Mouse (Mus musculus) embryonic facial prominence, embryonic 13.5 days (tissue): ENCODE measurements around the gene Grk5. TPM values are rescaled to one million over a fixed set of nuclear protein-coding genes. Genes with fewer than 3 reads are reported as not detected.

ENCODE experiments used
- ATAC-seq: fragments of 200-750 bp; cut with Nextera tagmentation; 2 replicates; pipeline ENCODE4 v1.8.0; 2017; ENCODE audit warnings: low read depth; ENCODE audit not compliant: insufficient number of reproducible peaks, insufficient read depth, low FRiP score, low TSS enrichment
- H3K27ac ChIP-seq: fragments of 300-500 bp; sonication (generic); 2 replicates; pipeline ENCODE4 v1.5.1; 2015; ENCODE audit warnings: moderate library complexity, mild to moderate bottlenecking, inconsistent platforms
- H3K27me3 ChIP-seq: fragments of 300-500 bp; sonication (generic); 2 replicates; pipeline ENCODE4 v1.6.1; 2015; ENCODE audit warnings: mild to moderate bottlenecking, inconsistent platforms
- H3K36me3 ChIP-seq: fragments of 300-500 bp; sonication (generic); 2 replicates; pipeline ENCODE4 v1.6.1; 2015; ENCODE audit warnings: mild to moderate bottlenecking, inconsistent platforms
- H3K4me1 ChIP-seq: fragments of 300-500 bp; sonication (generic); 2 replicates; pipeline ENCODE4 v1.6.1; 2015; ENCODE audit warnings: inconsistent platforms
- H3K4me2 ChIP-seq: fragments of 300-500 bp; sonication (generic); 2 replicates; pipeline ENCODE4 v1.6.1; 2015; ENCODE audit warnings: moderate library complexity, mild to moderate bottlenecking, inconsistent platforms
- H3K4me3 ChIP-seq: fragments of 300-500 bp; sonication (generic); 2 replicates; pipeline ENCODE4 v1.5.1; 2015; ENCODE audit warnings: mild to moderate bottlenecking, inconsistent platforms
- H3K9ac ChIP-seq: fragments of 300-500 bp; sonication (generic); 2 replicates; pipeline ENCODE4 v1.6.1; 2015; ENCODE audit warnings: mild to moderate bottlenecking, inconsistent platforms
- H3K9me3 ChIP-seq: fragments of 300-500 bp; sonication (generic); 2 replicates; pipeline ENCODE4 v1.6.1; 2016; ENCODE audit warnings: inconsistent platforms
- WGBS: fragments of 180-500 bp; shearing (Covaris S2); methylation state at CpG from one replicate; pipeline ENCODE4 v1.1.7; 2015; ENCODE audit warnings: mixed read lengths; 5-methylcytosine and 5-hydroxymethylcytosine counted together
- polyA plus RNA-seq: library from polyadenylated mRNA; unstranded; fragments of >200 nt; fragmentation: Nextera tagmentation; extraction: Ambion mirVana; gene quantifications from 2 replicates; pipeline ENCODE4 v1.2.1, GENCODE M21; 2015

The Grk5 gene
- polyA plus RNA-seq, 1 experiment from 2014 or later: 3.6 TPM

DNA sequence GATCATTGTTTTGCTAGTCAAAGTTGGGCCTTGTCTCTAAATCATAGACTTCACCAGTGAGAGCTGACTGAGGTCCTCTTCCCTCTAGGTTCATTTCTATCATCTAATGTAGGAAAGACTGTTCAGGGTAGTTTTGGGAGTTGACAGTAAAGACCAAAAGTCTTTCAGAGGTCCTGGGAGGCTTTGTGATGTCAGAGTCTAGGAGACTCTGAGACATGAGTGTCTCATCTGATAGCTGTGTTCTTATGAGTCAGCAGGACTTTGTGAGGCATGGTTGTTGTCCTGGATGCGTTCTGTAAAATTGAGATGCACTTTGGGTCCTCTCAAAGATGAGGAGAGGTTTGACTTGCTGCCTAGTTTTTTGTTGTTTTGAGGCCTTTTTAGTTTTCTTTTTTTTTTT lies 66.2 kb downstream of the Grk5 start:
- Histone ChIP-seq H3K27ac (no peak overlapping the region), H3K4me2 (no peak overlapping the region), H3K4me1 (peaks cover 8% of the 10 kb centered on the region), H3K27me3 (no peaks in the 10 kb centered on the region), H3K36me3 (no peaks in the 10 kb centered on the region), H3K4me3 (no peak overlapping the region), H3K9ac (no peak overlapping the region), H3K9me3 (no peaks in the 10 kb centered on the region)
- WGBS: 95% methylated on average over 1 of the region's 1 CpGs
- no peak for ATAC-seq

DNA sequence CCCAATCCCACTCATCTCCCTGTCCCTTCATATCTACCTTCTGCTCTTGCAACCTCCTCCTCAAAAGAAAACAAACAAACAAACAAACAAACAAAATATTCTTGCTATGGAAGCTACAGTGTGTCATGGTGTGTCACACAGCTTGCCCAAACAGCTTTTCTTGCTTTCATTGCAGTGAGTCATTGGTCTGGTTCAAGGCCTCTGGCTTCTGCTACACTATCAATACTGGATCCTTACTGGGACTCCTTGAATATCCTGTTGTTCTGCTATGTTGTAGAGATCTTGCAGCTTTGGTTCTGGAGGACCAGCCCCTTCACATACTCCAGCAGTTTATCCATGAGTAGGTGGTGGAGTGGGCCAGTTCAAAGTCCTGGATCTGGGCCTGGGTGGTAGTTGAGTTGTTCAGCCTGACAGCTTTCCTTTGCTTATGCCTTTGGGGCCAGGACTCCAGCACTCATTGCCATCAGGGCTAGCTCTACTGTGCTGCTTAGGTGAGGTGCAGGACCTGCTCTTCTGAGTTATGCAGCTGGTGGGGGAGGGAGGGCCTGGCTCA lies 66.7 kb downstream of the Grk5 start:
- no peak overlapping the region for H3K9ac ChIP-seq
- ATAC-seq: no peak
- H3K4me2 ChIP-seq: no peak overlapping the region
- H3K9me3 ChIP-seq: no peaks in the 10 kb centered on the region
- H3K4me3 ChIP-seq: no peak overlapping the region
- H3K27me3 ChIP-seq: no peaks in the 10 kb centered on the region
- no peaks in the 10 kb centered on the region for H3K36me3 ChIP-seq
- peaks cover 8% of the 10 kb centered on the region for H3K4me1 ChIP-seq
- H3K27ac ChIP-seq: no peak overlapping the region

DNA sequence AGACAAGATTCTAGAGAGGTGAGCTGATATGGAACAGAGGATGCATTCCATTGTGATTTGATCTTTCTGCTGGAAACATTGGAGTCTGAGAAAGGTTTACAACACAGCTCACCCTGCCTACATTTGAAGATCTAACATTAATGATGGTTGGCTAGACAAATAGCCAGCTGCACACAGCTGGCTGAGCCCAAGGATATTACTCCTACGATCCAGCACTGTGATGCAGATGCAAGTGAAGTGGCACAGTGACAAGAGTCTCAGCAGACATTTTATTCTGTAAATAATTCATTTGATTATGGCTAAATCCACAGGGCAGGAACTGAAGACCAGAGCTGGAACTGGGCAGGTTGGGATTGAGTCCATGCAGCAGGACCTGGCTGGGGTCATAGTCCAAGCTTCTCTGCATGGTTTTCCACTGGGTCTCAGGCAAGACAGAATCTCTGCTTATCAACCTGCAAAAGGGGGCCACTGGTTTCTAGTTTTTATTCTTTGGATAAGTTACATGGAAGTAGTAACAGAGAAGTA lies 70.2 kb downstream of the Grk5 start:
- Histone ChIP-seq H3K27me3 (no peaks in the 10 kb centered on the region), H3K4me1 (no peaks in the 10 kb centered on the region), H3K9me3 (no peaks in the 10 kb centered on the region), H3K4me2 (no peak overlapping the region), H3K4me3 (no peak overlapping the region), H3K36me3 (no peaks in the 10 kb centered on the region), H3K9ac (no peak overlapping the region), H3K27ac (no peak overlapping the region)
- WGBS: 85% methylated on average over 1 of the region's 1 CpGs
- no peak for ATAC-seq

DNA sequence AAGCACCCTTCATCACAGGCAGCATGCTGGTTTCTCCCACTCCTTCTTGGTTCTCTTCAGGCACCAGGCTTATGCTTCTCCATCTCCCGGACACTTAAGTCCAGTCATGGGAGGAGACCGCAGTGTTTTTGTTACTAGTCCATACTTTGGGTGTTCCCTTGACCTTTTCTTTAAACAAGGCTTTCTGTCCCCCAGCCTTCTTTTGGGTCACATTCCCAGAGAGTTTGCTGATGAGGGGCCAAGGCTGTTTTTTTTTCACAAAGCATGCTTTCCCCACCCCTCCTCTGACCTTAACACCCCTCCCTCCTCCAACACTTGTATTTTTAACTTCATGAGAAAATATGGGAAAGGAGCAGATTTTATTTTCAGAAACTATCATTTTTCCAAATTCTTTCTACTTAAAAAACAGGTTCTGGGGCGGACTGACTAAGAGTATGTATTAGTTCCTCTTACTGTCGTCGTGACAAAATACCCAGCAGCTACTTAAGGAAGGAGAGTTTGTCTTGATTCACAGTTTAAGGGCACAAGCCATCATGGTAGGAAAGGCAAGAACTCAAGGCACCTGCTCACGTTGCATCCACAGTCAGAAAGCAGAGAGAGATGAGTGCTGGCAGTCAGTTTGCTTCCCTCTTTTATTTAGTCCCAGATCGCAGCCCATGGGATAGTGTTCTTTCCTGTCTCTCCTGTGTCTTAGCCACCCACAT lies 73.0 kb downstream of the Grk5 start:
- no peak for ATAC-seq
- WGBS: 85% methylated on average over 7 of the region's 7 CpGs
- H3K4me2 ChIP-seq: no peak overlapping the region
- H3K36me3 ChIP-seq: no peaks in the 10 kb centered on the region
- no peaks in the 10 kb centered on the region for H3K9me3 ChIP-seq
- no peak overlapping the region for H3K9ac ChIP-seq
- H3K27me3 ChIP-seq: no peaks in the 10 kb centered on the region
- no peak overlapping the region for H3K4me3 ChIP-seq
- no peaks in the 10 kb centered on the region for H3K4me1 ChIP-seq
- H3K27ac ChIP-seq: no peak overlapping the region

DNA sequence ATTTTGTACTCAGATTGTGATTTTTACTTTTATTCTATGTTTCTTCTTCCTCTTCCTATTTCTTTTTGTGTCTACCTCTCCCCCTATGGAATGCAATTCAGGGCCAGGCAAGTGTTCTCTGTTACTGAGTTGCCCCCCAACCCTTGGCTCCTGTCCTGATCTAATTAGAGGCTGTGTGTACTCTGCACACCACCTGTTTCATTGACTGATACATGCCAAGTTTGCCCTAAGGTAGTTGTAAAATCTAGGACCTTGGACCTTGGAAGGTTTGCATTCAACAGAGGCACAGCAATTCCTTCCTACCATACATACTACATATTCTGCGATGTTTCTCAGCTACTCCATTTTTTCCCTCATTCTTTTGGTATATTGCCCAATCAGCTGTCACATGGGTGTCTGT lies 78.4 kb downstream of the Grk5 start:
- no peak overlapping the region for H3K9ac ChIP-seq
- no peaks in the 10 kb centered on the region for H3K9me3 ChIP-seq
- H3K27ac ChIP-seq: no peak overlapping the region
- no peaks in the 10 kb centered on the region for H3K27me3 ChIP-seq
- ATAC-seq: no peak
- no peak overlapping the region for H3K4me3 ChIP-seq
- H3K36me3 ChIP-seq: no peaks in the 10 kb centered on the region
- 93% methylated on average over 1 of the region's 1 CpGs for WGBS
- H3K4me2 ChIP-seq: no peak overlapping the region
- H3K4me1 ChIP-seq: no peaks in the 10 kb centered on the region

DNA sequence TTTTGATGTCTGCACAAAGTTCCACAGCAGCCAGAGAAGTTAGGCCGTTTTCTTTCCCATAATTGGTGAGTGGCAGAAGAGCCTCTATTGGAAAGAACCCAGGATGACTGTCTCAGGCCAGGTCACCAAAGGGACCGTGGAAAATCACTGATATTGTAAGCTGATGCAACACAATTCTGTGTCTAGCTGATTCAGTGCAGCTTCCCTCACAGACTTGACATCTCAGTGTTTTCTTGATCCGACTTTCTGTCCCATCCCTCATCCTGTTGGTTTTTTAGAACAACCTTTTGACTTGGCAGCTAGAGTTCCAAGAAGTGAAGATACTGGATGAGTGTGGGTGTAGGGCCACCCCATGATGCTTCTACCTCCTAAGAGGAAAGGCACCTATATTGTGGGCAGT lies 80.9 kb downstream of the Grk5 start:
- ATAC-seq: no peak
- Histone ChIP-seq H3K27me3 (no peaks in the 10 kb centered on the region), H3K4me2 (no peak overlapping the region), H3K4me3 (no peak overlapping the region), H3K4me1 (no peaks in the 10 kb centered on the region), H3K9me3 (no peaks in the 10 kb centered on the region), H3K27ac (no peak overlapping the region), H3K9ac (no peak overlapping the region), H3K36me3 (no peaks in the 10 kb centered on the region)
- 77% methylated on average over 3 of the region's 3 CpGs for WGBS

DNA sequence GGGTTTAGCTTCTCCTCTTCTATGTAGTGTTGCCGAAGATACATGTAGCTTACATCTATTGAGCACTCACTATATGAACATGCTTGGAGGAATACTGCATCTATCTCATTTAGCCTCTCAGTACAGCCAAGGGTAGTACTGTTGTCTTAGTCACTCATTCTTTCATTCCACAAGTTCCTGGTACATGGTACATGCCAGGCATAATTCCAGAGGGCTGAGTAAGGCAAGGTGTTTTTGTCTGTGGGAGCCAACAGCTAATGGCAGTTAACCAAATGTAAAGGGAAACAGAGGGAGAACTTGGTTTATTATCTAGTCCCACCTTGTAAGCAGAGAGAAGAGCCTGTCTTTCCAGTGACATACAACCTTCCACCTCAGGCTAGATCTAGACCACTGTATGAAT lies 82.0 kb downstream of the Grk5 start:
- no peak overlapping the region for H3K9ac ChIP-seq
- 92% methylated on average over 1 of the region's 1 CpGs for WGBS
- H3K4me3 ChIP-seq: no peak overlapping the region
- H3K4me1 ChIP-seq: no peaks in the 10 kb centered on the region
- no peaks in the 10 kb centered on the region for H3K27me3 ChIP-seq
- no peak for ATAC-seq
- no peak overlapping the region for H3K27ac ChIP-seq
- H3K9me3 ChIP-seq: no peaks in the 10 kb centered on the region
- no peaks in the 10 kb centered on the region for H3K36me3 ChIP-seq
- H3K4me2 ChIP-seq: no peak overlapping the region

DNA sequence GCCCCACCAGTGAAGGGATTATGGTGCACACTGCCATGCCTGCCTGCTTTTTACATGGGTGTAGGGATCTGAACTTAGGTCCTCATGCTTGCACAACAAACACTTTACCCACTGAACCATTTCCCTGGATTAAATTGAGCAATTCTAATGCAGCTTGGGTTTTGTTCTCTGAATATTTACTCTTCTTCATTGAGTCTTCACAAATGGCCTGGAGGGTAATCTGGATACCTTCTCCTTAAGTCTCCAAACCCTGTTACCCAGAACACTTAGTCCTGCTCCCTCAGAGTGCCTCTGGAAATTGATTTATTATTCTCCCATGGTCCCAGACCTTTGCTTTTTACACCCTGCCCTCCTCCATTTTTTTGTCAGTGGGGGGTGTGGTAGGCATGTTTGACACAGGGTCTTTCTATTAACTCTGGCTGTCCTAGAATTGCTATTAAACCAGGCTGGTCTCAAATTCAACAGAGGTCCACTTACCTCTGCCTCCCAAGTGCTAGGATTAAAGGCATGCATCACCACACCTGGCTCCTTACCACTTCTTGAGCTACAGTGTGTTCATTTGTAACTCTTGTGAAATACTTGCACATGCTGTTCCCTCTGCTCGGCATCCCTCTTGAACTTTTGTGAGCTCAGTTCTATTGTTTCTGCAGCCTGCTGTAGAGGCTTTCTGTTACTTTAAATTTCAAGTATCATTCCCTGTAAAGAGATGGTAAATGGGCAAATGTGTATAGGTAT lies 82.9 kb downstream of the Grk5 start:
- Histone ChIP-seq H3K4me2 (no peak overlapping the region), H3K36me3 (no peaks in the 10 kb centered on the region), H3K27ac (no peak overlapping the region), H3K9me3 (no peaks in the 10 kb centered on the region), H3K9ac (no peak overlapping the region), H3K4me1 (no peaks in the 10 kb centered on the region), H3K27me3 (no peaks in the 10 kb centered on the region), H3K4me3 (no peak overlapping the region)
- no peak for ATAC-seq
- 81% methylated on average over 1 of the region's 1 CpGs for WGBS

DNA sequence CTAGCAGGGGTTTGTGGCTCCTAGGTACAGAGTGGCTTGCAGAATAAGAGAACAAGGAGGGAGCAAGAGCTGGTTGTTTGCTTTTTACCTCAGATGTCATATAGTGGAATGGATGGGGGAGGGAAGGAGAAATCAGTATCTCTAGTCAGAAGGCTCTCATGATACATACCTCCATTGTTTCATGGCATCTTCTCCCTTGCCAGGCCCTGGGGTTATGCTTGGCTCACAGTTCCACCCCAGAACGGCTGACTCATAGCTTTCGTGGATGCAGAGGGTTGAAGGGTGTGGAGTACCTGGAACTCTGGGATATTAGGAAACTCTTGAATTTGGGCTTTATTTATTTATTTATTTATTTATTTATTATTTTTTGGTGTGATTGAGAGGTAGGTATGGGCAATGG lies 84.0 kb downstream of the Grk5 start:
- no peak overlapping the region for H3K4me2 ChIP-seq
- no peak for ATAC-seq
- H3K36me3 ChIP-seq: no peaks in the 10 kb centered on the region
- H3K9me3 ChIP-seq: no peaks in the 10 kb centered on the region
- H3K4me1 ChIP-seq: no peaks in the 10 kb centered on the region
- H3K4me3 ChIP-seq: no peak overlapping the region
- H3K27ac ChIP-seq: no peak overlapping the region
- no peak overlapping the region for H3K9ac ChIP-seq
- 83% methylated on average over 2 of the region's 2 CpGs for WGBS
- H3K27me3 ChIP-seq: no peaks in the 10 kb centered on the region

DNA sequence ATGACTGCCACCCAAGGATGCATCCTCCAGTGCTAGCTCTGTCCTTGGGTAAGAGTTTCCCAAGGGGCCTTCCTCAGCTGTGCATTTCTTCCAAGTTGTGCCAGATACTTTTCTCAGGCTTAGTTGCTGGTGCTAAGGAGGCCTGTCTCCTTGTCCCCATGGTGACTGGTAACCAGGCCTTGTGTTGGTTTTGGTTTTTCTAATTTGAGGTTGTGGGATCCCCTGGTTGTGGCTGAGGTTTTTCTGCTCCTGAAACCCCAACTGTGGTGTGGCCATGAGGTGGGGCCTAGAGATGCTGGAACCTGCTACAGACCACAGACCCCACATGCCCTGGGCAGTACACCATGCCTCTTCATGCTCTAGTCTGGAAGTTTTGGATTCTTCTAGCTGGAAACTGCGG lies 90.0 kb downstream of the Grk5 start:
- WGBS: 83% methylated on average over 1 of the region's 1 CpGs
- no peaks in the 10 kb centered on the region for H3K4me1 ChIP-seq
- no peak overlapping the region for H3K27ac ChIP-seq
- H3K4me3 ChIP-seq: no peak overlapping the region
- no peaks in the 10 kb centered on the region for H3K9me3 ChIP-seq
- H3K36me3 ChIP-seq: no peaks in the 10 kb centered on the region
- no peak overlapping the region for H3K4me2 ChIP-seq
- ATAC-seq: no peak
- no peaks in the 10 kb centered on the region for H3K27me3 ChIP-seq
- H3K9ac ChIP-seq: no peak overlapping the region

DNA sequence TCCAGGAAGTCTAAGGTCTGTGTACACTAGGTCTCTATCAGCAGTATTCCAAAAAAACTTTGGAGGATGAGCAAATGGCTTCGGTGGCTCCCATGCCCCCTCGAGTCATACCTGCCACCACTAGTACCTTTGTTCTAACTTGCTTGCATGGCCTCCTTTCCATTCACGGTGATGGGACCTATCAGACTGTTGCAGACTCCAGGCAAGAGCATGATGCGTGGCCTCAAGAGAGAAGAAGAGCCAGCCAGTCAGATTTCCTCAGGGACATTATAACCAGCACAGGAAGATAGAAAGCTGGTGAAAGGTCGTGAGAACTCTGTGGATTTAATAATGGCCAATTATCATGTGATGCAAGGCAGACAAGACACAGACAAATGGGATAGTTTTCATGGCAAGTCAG lies 91.8 kb downstream of the Grk5 start:
- no peaks in the 10 kb centered on the region for H3K9me3 ChIP-seq
- no peak overlapping the region for H3K9ac ChIP-seq
- H3K4me2 ChIP-seq: no peak overlapping the region
- H3K27me3 ChIP-seq: no peaks in the 10 kb centered on the region
- no peaks in the 10 kb centered on the region for H3K36me3 ChIP-seq
- no peak for ATAC-seq
- no peak overlapping the region for H3K4me3 ChIP-seq
- no peaks in the 10 kb centered on the region for H3K4me1 ChIP-seq
- no peak overlapping the region for H3K27ac ChIP-seq
- 82% methylated on average over 5 of the region's 5 CpGs for WGBS

DNA sequence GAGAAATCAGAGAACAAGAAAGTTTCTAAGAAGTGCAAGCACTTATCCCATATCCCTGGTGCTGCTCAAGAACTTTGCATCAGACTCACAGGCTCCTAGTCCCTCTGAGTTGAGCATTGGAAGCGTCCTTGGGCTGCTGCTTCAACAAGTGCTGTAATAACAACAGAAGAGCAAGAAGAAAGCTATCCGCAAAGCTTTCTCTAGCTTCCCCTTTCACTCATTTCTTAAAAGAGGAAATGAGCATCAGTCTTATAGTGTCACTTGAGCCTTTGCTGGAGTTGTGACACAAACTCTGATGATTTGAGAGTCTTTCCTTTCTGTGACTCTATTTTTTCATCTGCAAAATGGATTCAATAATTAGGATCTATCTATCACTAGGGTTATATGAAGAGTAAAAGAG lies 92.3 kb downstream of the Grk5 start:
- WGBS: 84% methylated on average over 2 of the region's 2 CpGs
- Histone ChIP-seq H3K9me3 (no peaks in the 10 kb centered on the region), H3K9ac (no peak overlapping the region), H3K4me2 (no peak overlapping the region), H3K4me3 (no peak overlapping the region), H3K27ac (no peak overlapping the region), H3K4me1 (no peaks in the 10 kb centered on the region), H3K36me3 (no peaks in the 10 kb centered on the region), H3K27me3 (no peaks in the 10 kb centered on the region)
- no peak for ATAC-seq
